Mouse (Mus musculus): Measurements from ENCODE around the gene Ubac1. TPM values are rescaled to one million over a fixed set of nuclear protein-coding genes. Genes with fewer than 3 reads are reported as not detected.

Gene Ubac1
- polyA plus RNA-seq, 1 experiment from 2014 or later, result 144 TPM

- Histone ChIP-seq H3K9me3 (replicated peaks; ENCODE audit: control insufficient read depth, low read length, poor library complexity, severe bottlenecking) (no peaks in the 10 kb centered on the region), H3K27ac (ENCODE audit: low read length) (peak within 1 kb of the TSS; percentile 94), H3K27me3 (ENCODE audit: control insufficient read depth, insufficient read depth, low read depth, low read length) (no peaks in the 10 kb centered on the region), H3K36me3 (ENCODE audit: control insufficient read depth, insufficient read depth, low read length) (no peaks in the 10 kb centered on the region), H3K4me2 (ENCODE audit: low read length) (peak within 1 kb of the TSS; percentile 91), H3K4me1 (ENCODE audit: control insufficient read depth, insufficient read depth, low read length) (peaks cover 43% of the 10 kb centered on the region), H3K9ac (ENCODE audit: low read depth, low read length) (peak within 1 kb of the TSS; percentile 94), H3K4me3 (ENCODE audit: low read depth, low read length) (peak within 1 kb of the TSS; percentile 89)
- under 1% methylated on average over 45 of the region's 64 CpGs for WGBS
- ATAC-seq, result peak; percentile 98
These were observed 38.2 kb downstream of the Ubac1 start, which contains the start of gene Camsap1 for GRCm38 (mm10) chr2:25983159-25983907. Gene Camsap1, minus strand, starts transcription at chr2:25983282.

GRCm38 (mm10) chr2:25982426-25983091 lies 39.0 kb downstream of the Ubac1 start:
- peak overlapping the region; percentile 94 for H3K27ac ChIP-seq (ENCODE audit: low read length)
- peak; percentile 12; the same call in 1 of the 2 replicates for ATAC-seq
- H3K27me3 ChIP-seq (ENCODE audit: control insufficient read depth, insufficient read depth, low read depth, low read length), result no peaks in the 10 kb centered on the region
- H3K4me3 ChIP-seq (ENCODE audit: low read depth, low read length), result peak overlapping the region; percentile 89
- no peaks in the 10 kb centered on the region for H3K36me3 ChIP-seq (ENCODE audit: control insufficient read depth, insufficient read depth, low read length)
- peaks cover 50% of the 10 kb centered on the region for H3K4me1 ChIP-seq (ENCODE audit: control insufficient read depth, insufficient read depth, low read length)
- peak overlapping the region; percentile 94 for H3K9ac ChIP-seq (ENCODE audit: low read depth, low read length)
- no peaks in the 10 kb centered on the region for H3K9me3 ChIP-seq (replicated peaks; ENCODE audit: control insufficient read depth, low read length, poor library complexity, severe bottlenecking)
- H3K4me2 ChIP-seq (ENCODE audit: low read length), result peak overlapping the region; percentile 91
- under 1% methylated on average over 76 of the region's 76 CpGs for WGBS

GRCm38 (mm10) chr2:25982052-25982425 lies 39.5 kb downstream of the Ubac1 start:
- peak overlapping the region; percentile 91 for H3K4me2 ChIP-seq (ENCODE audit: low read length)
- under 1% methylated on average over 16 of the region's 16 CpGs for WGBS
- H3K9me3 ChIP-seq (replicated peaks; ENCODE audit: control insufficient read depth, low read length, poor library complexity, severe bottlenecking), result no peaks in the 10 kb centered on the region
- peak overlapping the region; percentile 89 for H3K4me3 ChIP-seq (ENCODE audit: low read depth, low read length)
- H3K27me3 ChIP-seq (ENCODE audit: control insufficient read depth, insufficient read depth, low read depth, low read length), result no peaks in the 10 kb centered on the region
- no peaks in the 10 kb centered on the region for H3K36me3 ChIP-seq (ENCODE audit: control insufficient read depth, insufficient read depth, low read length)
- H3K9ac ChIP-seq (ENCODE audit: low read depth, low read length), result peak overlapping the region; percentile 94
- H3K4me1 ChIP-seq (ENCODE audit: control insufficient read depth, insufficient read depth, low read length), result peaks cover 51% of the 10 kb centered on the region
- ATAC-seq, result no peak
- peak overlapping the region; percentile 94 for H3K27ac ChIP-seq (ENCODE audit: low read length)

GRCm38 (mm10) chr2:25978997-25979396 lies 42.5 kb downstream of the Ubac1 start:
- Histone ChIP-seq H3K27me3 (ENCODE audit: control insufficient read depth, insufficient read depth, low read depth, low read length) (no peaks in the 10 kb centered on the region), H3K27ac (ENCODE audit: low read length) (no peak overlapping the region), H3K4me1 (ENCODE audit: control insufficient read depth, insufficient read depth, low read length) (peaks cover 41% of the 10 kb centered on the region), H3K4me2 (ENCODE audit: low read length) (no peak overlapping the region), H3K9me3 (replicated peaks; ENCODE audit: control insufficient read depth, low read length, poor library complexity, severe bottlenecking) (no peaks in the 10 kb centered on the region), H3K4me3 (ENCODE audit: low read depth, low read length) (no peak overlapping the region), H3K36me3 (ENCODE audit: control insufficient read depth, insufficient read depth, low read length) (no peaks in the 10 kb centered on the region), H3K9ac (ENCODE audit: low read depth, low read length) (no peak overlapping the region)
- WGBS, result 84% methylated on average over 4 of the region's 4 CpGs
- ATAC-seq, result no peak

GRCm38 (mm10) chr2:25977587-25978239 lies 43.8 kb downstream of the Ubac1 start:
- no peaks in the 10 kb centered on the region for H3K27me3 ChIP-seq (ENCODE audit: control insufficient read depth, insufficient read depth, low read depth, low read length)
- H3K4me3 ChIP-seq (ENCODE audit: low read depth, low read length), result no peak overlapping the region
- 79% methylated on average over 7 of the region's 7 CpGs for WGBS
- H3K36me3 ChIP-seq (ENCODE audit: control insufficient read depth, insufficient read depth, low read length), result no peaks in the 10 kb centered on the region
- no peak overlapping the region for H3K9ac ChIP-seq (ENCODE audit: low read depth, low read length)
- no peak overlapping the region for H3K4me2 ChIP-seq (ENCODE audit: low read length)
- H3K9me3 ChIP-seq (replicated peaks; ENCODE audit: control insufficient read depth, low read length, poor library complexity, severe bottlenecking), result no peaks in the 10 kb centered on the region
- peaks cover 40% of the 10 kb centered on the region for H3K4me1 ChIP-seq (ENCODE audit: control insufficient read depth, insufficient read depth, low read length)
- no peak for ATAC-seq
- no peak overlapping the region for H3K27ac ChIP-seq (ENCODE audit: low read length)

GRCm38 (mm10) chr2:25975141-25975770 lies 46.3 kb downstream of the Ubac1 start:
- no peak for ATAC-seq
- Histone ChIP-seq H3K27ac (ENCODE audit: low read length) (no peak overlapping the region), H3K4me1 (ENCODE audit: control insufficient read depth, insufficient read depth, low read length) (peaks cover 30% of the 10 kb centered on the region), H3K27me3 (ENCODE audit: control insufficient read depth, insufficient read depth, low read depth, low read length) (no peaks in the 10 kb centered on the region), H3K4me2 (ENCODE audit: low read length) (no peak overlapping the region), H3K36me3 (ENCODE audit: control insufficient read depth, insufficient read depth, low read length) (peaks cover 4% of the 10 kb centered on the region; the same call in 1 of the 2 replicates), H3K4me3 (ENCODE audit: low read depth, low read length) (no peak overlapping the region), H3K9me3 (replicated peaks; ENCODE audit: control insufficient read depth, low read length, poor library complexity, severe bottlenecking) (no peaks in the 10 kb centered on the region), H3K9ac (ENCODE audit: low read depth, low read length) (no peak overlapping the region)
- 88% methylated on average over 4 of the region's 4 CpGs for WGBS

GRCm38 (mm10) chr2:25970426-25970825 lies 51.1 kb downstream of the Ubac1 start:
- Histone ChIP-seq H3K27ac (ENCODE audit: low read length) (no peak overlapping the region), H3K9ac (ENCODE audit: low read depth, low read length) (no peak overlapping the region), H3K4me2 (ENCODE audit: low read length) (no peak overlapping the region), H3K36me3 (ENCODE audit: control insufficient read depth, insufficient read depth, low read length) (peaks cover 9% of the 10 kb centered on the region), H3K4me3 (ENCODE audit: low read depth, low read length) (no peak overlapping the region), H3K4me1 (ENCODE audit: control insufficient read depth, insufficient read depth, low read length) (peaks cover 11% of the 10 kb centered on the region), H3K27me3 (ENCODE audit: control insufficient read depth, insufficient read depth, low read depth, low read length) (no peaks in the 10 kb centered on the region), H3K9me3 (replicated peaks; ENCODE audit: control insufficient read depth, low read length, poor library complexity, severe bottlenecking) (no peaks in the 10 kb centered on the region)
- 88% methylated on average over 2 of the region's 2 CpGs for whole genome bisulfite sequencing
- ATAC-seq, result no peak

GRCm38 (mm10) chr2:25969319-25969718 lies 52.2 kb downstream of the Ubac1 start:
- H3K9ac ChIP-seq (ENCODE audit: low read depth, low read length), result no peak overlapping the region
- 89% methylated on average over 4 of the region's 4 CpGs for WGBS
- H3K36me3 ChIP-seq (ENCODE audit: control insufficient read depth, insufficient read depth, low read length), result peaks cover 17% of the 10 kb centered on the region
- no peak for ATAC-seq
- peaks cover 11% of the 10 kb centered on the region for H3K4me1 ChIP-seq (ENCODE audit: control insufficient read depth, insufficient read depth, low read length)
- H3K27me3 ChIP-seq (ENCODE audit: control insufficient read depth, insufficient read depth, low read depth, low read length), result no peaks in the 10 kb centered on the region
- no peak overlapping the region for H3K4me3 ChIP-seq (ENCODE audit: low read depth, low read length)
- H3K27ac ChIP-seq (ENCODE audit: low read length), result no peak overlapping the region
- no peak overlapping the region for H3K4me2 ChIP-seq (ENCODE audit: low read length)
- H3K9me3 ChIP-seq (replicated peaks; ENCODE audit: control insufficient read depth, low read length, poor library complexity, severe bottlenecking), result no peaks in the 10 kb centered on the region
